Mouse (Mus musculus) heart, adult 8-10 months (tissue): Measurements from ENCODE around the gene Irx6. TPM values are rescaled to one million over a fixed set of nuclear protein-coding genes. Genes with fewer than 3 reads are reported as not detected.

Experiments
- DNase-seq: peaks from one replicate; pipeline ENCODE4 v3.0.0; 2022; ENCODE audit warnings: low spot score
- total RNA-seq, 4 experiments: library from RNA; stranded (reverse); gene quantifications; 2 replicates each; pipeline ENCODE4 v1.2.4; 2022

Irx6 gene
- total RNA-seq, 4 experiments from 2014 or later, result not detected

GRCm38 (mm10) chr8:92721266-92721935 lies 47.3 kb downstream of the Irx6 start:
- peak; percentile 60 for DNase-seq

DNA sequence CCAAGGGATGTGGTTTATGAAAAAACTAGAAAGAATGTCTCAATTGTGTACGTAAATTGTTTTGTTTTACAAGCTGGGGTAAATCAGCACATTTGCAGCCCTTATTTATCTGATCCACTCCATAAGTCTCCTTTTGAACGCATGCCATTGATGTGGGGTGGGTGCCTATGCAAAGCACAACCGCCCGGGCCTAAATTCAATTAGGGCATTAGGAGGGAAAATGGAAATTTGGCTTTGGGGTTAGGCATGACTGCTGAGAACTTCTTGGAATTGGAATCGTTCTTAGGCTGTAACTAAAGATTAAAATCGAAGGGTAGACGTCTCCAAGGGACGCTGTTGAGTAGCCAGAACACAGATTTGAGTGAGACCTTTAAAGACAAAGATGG lies 47.8 kb downstream of the Irx6 start:
- no peak for DNase-seq

DNA sequence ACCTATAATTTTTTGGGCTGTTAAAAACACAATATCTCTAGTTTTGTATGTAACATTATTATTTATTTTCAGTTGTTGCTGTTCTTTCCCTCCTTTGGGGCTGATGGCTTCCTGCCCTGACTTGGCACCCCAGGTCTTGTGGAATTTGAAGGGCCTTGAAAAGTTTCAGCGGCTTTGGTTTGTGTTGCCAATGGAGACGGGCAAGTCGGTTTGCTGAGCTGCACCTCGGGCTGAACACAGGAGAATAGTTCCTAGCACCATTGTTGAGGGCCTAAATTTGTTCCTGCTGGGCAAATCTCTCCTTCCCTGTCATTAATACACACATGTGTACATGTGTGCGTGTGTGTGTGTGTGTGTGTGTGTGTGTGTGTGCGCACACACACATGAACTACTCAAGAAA lies 49.2 kb downstream of the Irx6 start:
- DNase-seq, result no peak

- DNase-seq, result peak; percentile 63
These were observed 49.9 kb downstream of the Irx6 start for GRCm38 (mm10) chr8:92723947-92724346.

GRCm38 (mm10) chr8:92724359-92724758 lies 50.3 kb downstream of the Irx6 start:
- no peak for DNase-seq

Other genes with a start within 250 kb of the Irx6 start
- 10 to 100 TPM; 40.5 to 55.1 (median 51.2) TPM for gene Mmp2, start 153.0 kb downstream of the Irx6 start, total RNA-seq
- gene Lpcat2, start 181.1 kb downstream of the Irx6 start, total RNA-seq, result 1 to 10 TPM in 2 of 4 experiments, under 1 TPM in 2; 0.72 to 3.4 (median 1.0) TPM
- not detected for gene Capns2, start 227.1 kb downstream of the Irx6 start, total RNA-seq